Mouse (Mus musculus) heart, adult 9 months (tissue): ENCODE data around the gene Smagp.

Experiments used
- DNase-seq, 2 experiments: peaks; one replicate each; pipeline ENCODE4 v3.0.0; 2022; ENCODE audit warnings: low spot score in 2 of 2

Gene Smagp

DNA sequence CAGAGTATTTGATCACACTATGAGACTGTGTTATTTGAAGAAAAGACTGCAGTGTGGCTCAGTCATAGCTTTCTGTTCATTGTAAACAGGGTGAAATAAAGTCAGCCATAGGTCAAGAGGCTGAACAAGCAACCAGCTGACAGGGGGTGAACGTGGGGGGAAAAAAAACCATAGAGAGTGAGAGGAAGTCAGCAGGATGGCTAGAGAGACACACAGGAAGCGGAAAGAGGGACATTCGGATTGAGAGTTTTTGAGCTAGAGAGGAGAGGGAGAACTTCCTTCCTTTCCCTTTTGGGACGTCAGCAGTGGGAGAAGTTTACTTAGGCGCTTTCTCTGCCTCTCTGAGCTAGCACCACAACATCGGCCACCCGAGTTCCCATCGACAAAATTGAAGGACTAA lies 46.3 kb downstream of the Smagp start:
- DNase-seq = no peak

DNA sequence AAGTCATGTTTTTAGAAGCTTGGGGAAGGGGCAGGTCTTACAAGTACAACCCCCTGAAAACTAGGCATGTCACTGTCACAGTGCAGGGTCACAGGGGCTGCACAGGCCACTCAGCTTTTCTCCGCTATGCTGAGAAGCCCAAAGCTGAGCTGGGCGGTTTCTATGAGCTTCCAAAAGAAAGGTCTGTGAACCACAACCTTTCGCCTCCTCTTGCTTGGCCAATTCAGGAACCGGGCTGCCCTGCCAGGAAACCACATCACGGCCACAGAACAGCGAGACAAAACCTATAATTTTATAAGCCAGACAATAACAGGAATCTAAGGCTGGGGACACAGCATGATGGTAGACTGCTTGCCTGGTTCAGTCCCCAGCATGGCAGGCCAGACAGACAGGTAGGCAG lies 48.4 kb downstream of the Smagp start:
- no peak for DNase-seq

DNA sequence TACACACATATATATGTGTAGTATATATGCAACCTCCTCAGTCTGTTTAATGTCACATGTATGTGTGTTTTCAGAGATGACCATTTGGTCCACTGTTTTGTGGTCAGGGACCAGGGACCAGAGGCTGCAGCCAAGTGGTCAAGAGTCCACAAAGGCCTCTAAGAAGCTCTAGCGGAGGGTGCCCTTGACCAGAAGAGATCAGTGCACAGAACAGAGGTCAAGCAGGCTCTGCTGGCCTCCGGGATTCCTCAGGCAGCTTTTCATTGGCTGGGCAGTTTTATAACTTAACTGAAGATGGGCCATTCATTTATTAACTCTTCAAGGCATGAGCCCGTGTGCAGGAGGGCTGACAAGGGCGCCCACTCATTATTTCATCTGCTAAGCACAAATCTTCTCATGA lies 49.6 kb downstream of the Smagp start:
- DNase-seq = no peak

DNA sequence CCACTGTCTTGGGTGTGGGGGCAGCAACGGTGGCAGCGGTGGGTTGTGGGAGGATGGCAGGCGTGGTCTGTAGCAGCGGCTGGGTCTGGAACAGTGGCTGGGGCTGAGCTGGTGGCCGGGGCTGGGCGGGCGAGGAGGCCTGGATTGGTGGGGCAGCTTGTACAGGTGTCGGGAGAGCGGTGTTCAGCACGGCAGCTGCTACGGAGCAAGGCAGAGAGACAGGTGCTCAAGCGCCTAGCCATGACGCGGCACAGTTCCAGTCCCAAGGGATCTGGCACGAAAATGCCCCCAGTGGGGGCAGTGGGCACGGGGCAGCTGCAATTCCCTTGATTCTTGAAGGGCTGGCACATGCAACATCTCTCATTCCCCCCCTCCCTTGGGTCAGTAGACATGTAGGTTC lies 50.8 kb downstream of the Smagp start:
- no peak for DNase-seq

DNA sequence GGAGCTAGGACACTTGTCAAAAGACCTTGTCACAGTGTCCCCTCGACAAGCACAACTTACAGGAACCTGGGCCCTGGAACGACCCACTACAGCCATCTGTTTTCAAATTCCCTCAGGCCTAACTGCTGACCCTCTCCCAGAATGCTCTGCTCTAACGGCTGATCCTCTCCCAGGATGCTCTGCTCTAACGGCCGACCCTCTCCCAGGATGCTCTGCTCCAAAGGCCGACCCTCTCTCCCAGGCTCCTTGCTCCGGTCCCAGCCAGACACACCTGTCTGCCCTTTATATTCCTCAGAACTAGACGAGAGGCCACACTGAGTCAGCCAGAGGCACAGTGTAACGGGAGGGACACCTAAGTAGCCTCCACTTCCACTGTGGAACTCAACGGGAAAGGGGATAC lies 56.6 kb downstream of the Smagp start:
- no peak for DNase-seq

DNA sequence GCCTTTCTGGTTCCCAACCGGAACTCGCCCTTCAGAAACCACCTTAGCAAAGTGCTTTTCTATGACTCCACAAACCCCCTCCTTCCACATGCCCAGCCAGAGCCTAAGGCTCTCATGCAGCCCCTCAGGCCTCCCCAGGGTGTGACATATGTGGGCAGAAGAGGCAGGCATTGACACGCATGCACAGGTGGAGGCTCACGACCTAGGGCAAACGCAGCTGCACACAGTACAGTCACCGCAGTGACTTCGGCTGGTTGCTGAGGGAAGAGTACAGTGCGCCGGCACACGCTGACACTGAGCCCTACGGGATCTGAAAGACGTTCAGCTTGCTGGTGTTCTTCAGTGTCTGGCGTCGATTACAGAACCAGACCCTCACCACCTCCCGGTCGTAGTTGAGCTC lies 58.8 kb downstream of the Smagp start:
- DNase-seq = no peak

DNA sequence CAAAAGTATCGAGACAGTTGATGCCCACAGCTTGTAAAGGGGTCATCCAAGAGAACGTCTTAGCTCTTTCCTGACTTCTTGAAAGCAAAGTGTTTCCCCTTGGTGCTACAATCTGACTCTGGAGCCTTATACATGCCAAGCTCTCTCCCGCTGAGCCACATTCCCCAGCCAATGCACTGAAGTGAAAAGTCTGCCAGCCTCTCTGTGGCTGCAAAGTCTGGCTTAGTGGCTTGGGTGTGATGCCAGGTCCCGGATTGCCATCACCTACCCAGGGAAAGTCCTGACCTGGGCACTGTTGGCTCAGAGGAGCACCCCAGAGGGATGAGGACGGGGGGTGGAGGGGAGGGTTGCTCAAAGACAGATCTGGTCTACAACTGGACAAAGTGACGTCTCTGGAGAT lies 59.9 kb downstream of the Smagp start:
- DNase-seq = no peak

DNA sequence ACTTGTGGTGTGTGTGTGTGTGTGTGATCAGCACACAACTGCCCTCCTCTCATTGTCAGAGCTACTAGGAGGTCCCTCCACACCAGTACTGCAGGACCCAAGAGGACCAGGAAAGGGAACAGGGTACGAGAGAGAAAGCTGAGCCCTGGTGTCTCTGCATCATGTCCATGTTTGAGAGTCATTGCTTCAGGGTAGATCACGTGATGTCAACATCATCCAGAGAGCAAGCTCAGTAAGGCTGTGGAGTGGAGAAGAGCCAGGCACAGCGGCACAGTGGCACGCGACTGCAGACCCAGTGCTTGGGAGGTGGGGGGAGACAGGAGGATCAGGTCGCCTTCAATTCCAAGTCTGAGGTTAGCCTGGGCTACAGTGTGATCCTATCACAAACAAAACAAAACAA lies 60.3 kb downstream of the Smagp start:
- DNase-seq = no peak

DNA sequence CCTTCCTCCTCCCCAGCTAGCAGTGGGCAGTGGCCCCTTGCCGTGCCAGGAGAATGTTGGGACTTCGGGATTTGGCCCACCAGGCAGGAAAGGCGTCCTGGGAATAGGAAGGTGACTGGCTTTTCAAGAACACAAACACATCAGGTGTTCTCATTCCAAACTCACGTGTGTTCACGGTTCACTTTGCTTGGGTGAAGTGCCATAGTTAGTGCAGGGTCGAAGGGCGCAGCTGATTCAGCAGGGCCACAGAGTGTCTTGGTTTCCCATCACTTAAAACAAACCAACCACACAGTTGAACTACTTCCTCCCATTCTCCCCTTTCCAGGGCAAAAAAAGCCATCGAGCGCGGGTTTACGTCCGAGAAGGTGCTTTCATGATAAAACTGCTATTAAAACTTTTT lies 61.4 kb downstream of the Smagp start:
- no peak for DNase-seq

DNA sequence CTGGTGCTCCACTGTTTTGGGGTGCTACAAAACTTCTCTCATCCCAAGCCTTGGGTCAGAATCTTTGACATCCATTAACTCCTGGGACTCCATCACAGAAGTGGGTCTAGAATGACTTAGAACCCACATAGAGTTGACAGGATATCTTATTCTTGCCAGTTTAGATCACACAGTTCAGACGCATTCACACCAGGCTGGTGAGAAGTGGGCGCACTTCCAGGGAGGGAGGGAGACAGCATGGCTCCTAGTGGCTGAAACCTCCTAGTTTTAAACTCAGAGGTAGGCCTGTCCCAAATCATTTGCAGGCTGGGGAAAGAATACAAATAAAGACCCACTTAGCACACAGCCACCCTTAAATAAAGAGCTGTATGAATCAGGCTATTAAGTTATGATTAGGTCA lies 62.4 kb downstream of the Smagp start:
- no peak for DNase-seq

DNA sequence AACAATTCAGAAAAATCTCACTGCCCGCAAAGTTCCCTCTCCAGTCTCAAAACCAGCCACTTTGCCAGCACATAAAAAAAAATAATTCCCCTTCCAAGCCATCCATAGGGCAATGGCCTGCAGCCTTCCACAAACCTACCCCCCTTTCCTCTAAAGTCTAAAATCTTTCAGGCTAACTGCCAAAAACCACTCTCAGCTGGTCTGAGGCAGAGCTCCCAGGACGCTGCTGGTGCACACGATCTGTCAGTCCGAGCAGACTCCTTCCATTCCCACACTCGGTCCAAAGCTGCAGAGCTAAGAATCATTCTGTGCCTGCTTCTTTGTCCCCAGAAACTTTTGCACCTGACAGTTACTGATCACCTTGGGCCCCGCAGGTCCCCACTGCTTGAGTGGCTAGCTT lies 62.8 kb downstream of the Smagp start:
- no peak for DNase-seq
